Mouse (Mus musculus) cerebellum, adult 11 months (tissue): Measurements from ENCODE around the gene Mfsd11.
"Not testable (repeated sequence)": the region's sequence is repeated elsewhere in the genome, so short reads cannot be mapped to it uniquely, and the experiment has no call there.

Source experiments
- DNase-seq: peaks from one replicate; pipeline ENCODE4 v3.0.0; 2022

The Mfsd11 gene

DNA sequence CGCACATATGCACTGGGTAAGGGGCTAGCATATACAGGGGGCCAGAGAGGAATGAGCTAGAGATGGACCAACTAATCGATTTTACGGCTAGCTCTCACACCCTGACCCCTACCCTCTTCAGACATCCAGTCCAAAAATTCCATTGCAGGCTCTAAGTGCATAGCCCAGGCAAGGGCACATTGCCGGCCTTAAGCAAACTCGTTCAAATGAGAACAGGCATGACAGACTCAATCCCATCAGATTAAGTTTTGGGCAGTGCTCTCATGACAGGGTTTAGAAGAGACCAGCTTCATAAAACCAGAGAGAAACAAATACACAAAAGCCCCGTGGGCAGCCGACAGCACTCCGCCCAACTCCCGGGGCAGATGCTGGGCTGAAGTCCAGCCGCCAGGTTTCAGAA, 30.0 kb upstream of the Mfsd11 start:
- DNase-seq, result no peak

DNA sequence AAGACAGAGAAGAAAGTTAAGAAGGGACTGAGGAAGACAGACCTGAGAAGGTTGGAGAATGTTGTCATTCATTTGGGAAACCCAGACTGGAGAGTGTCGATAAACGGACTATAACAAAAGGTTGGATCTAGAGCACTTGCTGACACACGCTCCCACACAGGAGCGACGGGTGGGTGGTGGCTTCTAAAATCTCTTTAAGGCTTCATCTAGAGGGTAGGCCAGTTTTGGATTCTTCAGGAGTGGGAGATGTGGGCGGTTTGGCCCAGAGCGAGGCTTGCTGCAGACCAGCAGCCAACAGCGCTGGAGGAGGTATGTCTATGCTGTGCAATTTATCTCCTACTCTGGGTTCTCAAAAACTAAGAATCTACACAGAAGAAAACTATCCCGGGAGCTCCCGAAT, 29.6 kb upstream of the Mfsd11 start:
- DNase-seq, result no peak

DNA sequence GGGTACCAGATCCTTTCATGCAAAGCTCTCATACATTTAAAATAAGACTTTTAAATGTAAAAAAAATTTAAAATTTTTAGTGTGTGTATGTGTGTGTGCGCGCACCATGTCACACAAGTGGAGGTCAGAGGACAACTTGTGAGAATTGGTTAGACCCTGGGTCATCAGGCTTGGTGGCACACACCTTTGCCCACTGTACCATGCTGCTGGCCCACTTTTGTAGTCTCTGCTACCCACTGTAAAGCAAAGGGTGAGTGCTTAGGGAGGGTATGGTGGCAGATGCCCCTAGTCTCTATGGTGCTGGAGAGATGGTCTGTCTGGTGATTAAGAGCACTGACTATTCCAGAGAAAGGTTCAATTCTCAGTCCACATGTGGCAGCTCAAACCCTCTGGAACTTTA, 29.0 kb upstream of the Mfsd11 start:
- no peak for DNase-seq

DNA sequence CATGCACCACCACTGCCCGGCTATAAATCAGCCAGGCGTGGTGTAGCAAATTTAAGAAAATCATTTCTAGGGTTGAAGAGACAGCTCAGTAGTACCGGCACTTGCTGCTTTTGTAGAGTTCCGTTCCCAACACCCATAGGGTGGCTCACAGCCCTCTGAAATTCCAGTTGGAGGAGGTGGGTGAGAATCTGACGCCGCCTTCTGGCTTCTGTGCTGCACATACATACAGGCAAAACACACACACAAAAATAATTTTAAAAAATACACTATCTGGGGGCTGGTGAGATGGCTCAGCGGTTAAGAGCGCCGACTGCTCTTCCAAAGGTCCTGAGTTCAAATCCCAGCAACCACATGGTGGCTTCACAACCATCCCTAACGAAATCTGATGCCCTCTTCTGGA, 28.4 kb upstream of the Mfsd11 start:
- DNase-seq, result not testable (repeated sequence)

DNA sequence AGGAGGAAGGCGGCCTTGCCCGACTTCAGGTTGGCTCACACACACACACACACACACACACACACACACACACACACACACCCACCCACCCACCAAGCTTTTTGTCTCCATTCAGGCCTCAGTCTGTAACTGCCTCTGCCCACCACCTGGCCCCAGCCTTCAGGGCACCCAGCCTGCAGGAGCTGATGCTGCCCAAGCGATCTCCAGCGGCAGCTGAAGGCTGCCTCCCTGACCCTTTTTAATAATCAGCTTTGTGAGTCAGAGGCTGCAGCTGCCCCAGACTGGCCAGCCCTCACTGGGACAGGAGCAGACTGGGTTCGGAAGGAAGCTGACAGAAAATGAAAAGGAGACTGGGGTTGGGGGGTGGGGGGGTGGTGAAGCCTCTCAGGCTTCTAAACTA, 27.0 kb upstream of the Mfsd11 start:
- DNase-seq, result no peak

DNA sequence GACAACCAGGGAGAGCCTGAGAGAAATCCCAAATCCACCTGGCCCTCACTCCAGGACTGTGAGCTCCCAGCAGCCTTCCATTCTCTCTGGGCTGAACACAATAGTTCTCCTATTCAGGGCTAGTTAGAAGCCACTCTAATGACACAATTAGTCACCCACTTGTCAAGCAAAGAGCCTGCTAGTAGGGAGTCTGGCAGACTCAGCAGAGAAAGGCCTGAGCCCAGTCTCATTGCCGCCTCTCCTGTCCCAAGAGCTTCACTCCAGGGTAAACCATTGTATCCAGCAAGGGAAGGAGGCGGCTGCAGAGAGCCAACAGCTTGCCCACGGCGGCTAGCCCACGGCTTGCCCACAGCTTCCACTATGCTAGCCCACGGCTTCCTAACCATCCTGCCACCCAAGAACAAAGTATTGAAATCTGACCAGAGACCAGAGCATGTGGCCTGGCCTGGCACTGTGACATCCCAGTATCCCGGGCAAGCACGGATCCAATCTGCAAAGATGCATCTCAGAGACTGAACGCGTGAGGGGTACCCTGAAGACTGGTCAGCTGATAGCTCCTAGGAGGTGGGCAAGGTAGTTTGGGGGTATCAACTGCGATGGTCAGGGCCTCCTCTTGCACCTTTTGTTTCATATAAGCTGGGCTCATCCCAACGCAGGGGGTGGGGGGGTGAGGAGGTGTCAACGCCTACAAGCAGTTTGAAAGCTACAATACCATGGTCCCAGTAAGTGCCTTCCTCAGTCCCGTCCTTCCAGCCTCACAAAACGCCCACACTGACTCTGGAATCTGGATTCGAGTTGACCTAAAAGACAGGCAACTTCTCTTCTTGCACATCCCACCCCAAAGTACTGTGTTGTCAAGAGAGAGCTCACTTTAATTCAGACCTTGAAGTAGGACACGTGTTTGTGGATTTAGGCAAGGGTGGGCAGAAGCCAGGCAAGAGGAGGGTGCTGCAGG, 25.4 kb upstream of the Mfsd11 start:
- no peak for DNase-seq

DNA sequence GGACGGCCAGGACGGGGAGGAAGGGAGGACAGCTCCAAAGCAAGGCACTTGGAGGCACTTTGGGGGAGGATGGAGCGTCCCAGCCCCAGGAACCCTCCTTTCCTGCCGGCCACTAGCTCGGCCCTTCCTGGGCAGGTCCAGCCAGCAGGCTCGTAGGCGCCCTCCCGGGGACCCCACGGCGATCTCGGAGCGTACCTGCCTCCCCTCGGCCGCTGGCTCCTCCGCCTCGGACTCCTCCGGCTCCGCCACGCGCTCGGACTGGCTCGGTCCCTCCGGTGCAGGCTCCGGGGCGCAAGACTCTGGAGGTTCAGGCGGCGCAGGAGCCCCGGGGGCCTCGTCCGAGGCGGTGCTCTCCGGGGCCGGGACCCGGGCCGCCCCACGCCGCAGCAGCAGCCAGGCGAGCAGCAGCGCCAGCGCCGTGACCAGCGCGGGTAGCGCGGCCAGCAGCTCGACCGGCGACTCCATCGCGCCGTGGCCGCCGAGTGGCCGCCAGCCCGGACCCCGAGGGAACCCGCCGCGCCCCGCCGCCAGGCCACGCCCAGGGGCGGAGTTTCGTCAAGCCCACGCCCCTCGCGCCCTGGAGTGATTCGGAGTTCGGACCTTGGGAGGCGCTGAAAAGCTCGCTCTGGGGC, 24.6 kb upstream of the Mfsd11 start, which contains the start of gene Mxra7:
Gene Mxra7, minus strand, starts transcription at position 513 of the 632 bp plus-strand sequence.
- peak; percentile 70 for DNase-seq

DNA sequence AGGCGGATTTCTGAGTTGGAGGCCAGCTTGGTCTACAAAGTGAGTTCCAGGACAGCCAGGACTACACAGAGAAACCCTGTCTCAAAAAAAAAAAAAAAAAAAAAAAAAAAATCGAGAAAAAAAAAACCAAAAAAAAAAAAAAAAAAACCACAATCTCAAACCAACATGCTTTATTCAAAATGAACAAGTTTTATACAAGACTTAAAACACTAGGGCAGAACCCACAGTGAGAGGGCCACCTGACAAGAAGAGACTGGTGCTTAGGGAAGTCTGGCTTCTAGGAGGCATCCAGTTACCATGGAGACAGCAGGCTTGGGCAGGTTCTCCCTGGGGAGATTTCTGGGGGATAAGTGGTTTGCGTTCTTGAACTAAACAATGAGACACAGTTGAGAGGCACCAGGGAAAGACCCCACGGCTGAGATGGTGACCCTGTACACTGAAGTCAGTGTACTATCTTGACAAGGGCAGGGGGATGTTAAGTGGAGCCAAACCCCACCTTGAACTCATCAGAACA, 20.0 kb upstream of the Mfsd11 start:
- no peak for DNase-seq

DNA sequence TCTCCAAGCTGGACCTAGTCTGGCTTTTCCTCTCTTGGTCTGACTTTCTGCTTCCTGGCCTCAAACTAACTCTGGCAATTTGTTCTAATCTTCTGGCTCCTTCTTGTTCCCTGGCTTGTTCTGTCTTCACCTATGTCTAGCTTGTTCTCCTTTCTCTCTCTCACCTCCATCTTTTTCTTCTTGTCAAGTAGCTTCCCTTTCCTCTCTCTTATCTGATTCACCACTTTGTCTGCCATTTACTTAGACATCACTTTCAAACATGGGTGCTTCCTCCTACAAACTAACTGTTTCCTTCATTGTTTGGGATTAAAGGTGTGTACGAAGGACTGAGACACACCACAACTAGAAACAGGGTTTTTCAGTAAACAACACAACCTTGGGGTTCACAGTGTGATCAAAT, 17.3 kb upstream of the Mfsd11 start:
- DNase-seq, result no peak

DNA sequence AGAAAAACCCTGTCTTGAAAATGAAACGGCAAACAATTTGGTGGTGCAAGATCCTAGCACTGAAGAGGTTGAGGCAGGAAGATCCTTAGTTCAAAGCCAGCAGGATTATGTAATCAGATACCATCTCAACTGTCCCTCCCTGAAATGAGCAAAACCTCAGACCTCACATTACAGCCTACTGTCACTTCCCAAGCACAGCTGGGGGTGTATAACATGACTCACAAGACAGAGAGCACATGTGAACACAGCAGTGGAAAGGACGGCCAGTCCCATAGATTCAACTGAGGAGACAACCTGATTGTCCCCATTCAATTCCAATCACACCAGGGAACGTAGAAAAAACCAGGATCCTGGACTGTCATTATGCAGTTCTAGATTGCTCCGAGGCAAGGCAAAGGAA, 16.0 kb upstream of the Mfsd11 start:
- DNase-seq, result no peak

DNA sequence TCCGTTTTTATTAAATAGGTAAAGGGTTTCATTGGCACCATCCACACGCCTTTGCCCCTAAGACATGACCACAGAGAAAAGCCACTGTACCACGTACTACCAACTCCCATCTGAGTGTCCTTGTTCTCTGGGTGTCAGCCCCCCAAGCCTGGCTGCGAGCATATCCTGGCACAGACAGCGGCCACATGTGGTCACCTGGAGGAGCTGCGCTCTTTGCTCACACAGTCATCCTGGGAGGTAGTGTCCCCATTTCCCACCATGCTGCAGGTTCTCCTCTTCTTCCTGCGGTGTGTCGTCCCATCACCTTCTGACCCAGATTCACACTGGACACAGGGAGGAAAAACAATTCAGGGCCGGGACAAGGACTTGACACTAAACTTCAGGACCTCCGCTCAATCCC, 14.8 kb upstream of the Mfsd11 start:
- DNase-seq, result no peak

DNA sequence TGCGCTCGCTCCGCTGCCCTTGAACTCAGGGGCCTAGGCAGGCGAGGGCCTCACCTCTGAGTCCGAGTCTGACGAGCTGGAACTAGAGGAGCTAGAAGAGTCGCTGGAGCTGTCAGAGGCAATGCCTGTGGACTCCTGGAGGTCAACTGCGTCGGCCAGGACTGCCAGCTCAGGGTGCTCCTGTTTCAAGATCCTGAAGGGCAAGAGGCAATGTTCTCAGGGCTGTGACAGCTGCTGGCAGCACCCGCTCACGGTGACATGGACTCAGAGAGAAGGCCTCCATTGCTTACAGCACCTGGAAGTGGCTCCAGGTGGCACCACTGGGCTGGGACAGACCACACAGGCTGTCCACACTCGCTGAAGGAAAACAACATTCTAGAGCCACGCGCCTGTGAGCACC, 13.3 kb upstream of the Mfsd11 start:
- DNase-seq, result no peak

DNA sequence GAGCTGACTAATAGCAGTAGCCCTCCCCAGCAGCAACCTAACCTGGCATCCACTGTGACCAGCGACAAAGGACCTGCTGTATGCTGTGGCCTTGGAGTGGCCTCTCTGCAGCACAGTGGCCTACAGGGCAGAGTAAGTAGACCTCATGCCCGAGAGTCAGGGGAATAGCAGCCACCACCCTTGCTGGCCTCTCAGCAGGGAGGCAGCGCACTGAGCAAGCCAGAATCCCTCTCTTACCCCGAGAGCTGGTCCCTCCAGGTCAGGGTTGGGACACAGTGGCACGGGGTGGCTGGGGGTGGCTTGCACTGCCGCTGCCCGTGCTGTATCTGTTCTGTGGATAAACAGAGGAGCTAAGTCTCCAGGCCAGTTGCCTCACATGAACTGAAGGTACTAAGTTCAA, 12.6 kb upstream of the Mfsd11 start:
- DNase-seq, result no peak

DNA sequence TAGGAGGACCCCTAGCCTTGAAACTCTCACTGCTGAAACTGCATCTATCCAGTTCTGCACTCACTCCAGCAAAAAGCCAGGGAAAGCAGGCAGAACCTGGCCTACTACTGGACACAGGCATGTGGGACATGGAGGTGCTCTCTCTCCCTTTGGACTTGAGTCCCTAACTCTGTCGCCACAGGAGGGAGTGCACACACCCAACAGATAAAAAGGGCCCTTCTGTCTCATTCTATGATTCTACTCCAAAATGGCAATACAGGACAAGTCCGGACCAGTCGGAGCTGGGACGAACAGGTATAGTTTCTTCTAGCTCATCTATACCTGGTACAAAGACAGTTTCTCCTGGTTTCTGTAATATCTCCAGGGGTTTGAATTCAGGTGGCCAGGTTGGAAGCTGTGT, 11.5 kb upstream of the Mfsd11 start:
- no peak for DNase-seq

DNA sequence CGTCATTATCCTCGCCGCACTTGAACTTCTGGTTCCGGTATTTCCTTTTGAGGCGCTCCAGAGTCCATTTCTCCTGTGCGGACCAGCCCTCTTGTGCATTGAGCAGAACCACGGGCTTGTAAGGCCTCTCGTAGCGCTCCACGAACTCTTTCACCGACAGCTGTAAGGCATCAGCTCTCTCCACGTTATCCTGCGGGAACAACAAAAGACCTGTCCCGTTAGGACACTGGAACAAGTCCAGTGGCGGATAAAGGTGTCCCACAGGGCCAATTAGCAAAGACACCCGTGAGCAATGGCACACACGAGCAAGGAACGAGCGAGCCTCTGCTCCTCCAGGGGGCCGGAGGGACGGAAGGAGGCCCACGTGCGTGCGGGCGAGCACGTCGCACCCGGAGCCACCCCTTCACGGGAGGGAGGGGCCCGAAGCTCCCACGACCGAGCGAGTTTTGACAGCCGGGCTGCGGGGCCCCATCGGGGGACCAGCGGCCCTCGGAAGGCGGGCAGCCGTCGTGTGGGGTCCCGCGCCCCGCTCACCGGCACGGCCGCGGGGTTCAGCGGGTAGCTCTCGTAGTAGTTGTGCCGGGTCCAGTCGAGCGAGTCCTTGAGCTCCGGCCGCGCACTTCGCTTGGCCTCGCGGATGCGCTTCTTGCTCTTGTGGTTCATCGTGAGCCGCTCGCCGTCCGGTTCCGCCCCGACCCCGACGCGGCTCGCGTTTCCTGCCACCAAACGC, 9.5 kb upstream of the Mfsd11 start:
- peak; percentile 69 for DNase-seq

DNA sequence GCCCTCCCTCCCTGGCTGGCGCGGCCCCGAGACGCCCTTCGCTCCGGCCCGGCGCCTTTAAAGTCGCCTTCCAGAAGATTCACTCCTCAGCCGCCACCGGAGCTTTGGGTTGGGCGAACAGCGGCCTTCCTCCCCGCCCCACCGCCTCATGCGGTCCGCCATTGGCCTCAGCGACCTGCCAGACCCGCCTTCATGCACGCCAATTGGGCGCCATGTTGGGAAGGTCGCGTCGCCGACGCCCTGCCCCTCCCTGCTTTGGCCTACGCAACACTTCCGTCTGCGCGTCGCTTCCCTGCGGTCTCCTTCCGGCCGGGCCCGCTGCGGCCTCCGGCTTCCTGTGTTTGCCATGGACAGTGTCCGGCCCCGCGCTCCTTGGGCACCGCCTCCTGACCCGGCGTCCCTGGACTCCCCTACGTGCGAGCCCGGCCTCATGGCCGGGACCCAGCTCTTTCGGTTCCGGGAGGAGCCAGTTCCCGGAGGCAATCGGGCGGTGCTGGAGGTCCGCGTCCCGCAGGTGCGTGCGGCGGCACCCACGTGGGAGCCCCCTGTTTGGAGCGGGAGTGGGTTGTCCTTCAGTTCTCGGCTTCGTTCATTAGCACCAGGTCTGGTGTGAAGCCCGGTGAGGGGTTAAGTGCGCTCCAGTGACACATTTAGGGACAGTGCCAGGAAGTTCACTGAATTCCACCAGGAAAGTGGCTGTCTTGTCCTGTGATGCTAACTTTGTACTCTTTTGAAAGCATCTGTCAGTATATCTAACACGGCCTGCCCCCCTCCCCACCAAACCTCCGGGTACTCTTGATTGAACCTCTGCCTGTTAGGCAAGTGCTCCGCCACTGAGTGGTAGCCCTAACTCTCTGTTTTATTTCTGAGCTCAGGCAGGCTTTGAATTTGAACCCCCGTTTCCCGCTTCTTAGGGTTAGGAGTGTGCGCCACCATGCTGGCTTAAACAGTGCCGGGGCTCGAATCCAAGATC, 8.7 kb upstream of the Mfsd11 start, which contains the start of the genes Mettl23 and Jmjd6:
Gene Mettl23, plus strand, starts transcription at position 18 of the 973 bp plus-strand sequence.
Gene Jmjd6, minus strand, starts transcription at position 189 of the 973 bp plus-strand sequence.
- DNase-seq, result peak; percentile 98

DNA sequence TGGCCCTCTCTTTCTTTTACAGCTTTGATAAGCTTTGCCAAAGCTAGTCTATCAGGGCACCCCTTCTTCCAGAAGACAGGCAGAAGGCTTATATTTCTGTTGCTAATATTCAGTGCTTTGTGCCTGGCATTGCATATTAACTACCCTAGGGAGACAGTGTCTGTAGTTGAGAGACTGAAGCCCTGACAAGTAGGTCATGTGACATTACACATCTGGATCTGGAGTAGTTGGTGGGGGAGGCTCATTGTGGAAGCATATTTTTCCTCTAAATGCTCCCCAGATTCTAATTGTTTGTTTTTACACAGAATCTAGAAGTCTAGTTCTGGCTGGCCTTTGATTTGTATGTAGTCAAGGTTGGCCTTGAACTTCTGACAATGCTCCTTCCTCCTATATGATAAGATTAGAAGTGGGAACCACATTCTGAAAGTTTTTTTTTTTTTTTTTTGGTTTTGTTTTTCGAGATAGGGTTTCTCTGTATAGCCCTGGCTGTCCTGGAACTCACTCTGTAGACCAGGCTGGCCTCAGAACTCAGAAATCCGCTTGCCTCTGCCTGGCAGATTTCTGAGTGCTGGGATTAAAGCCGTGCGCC, 5.6 kb upstream of the Mfsd11 start:
- DNase-seq, result no peak

DNA sequence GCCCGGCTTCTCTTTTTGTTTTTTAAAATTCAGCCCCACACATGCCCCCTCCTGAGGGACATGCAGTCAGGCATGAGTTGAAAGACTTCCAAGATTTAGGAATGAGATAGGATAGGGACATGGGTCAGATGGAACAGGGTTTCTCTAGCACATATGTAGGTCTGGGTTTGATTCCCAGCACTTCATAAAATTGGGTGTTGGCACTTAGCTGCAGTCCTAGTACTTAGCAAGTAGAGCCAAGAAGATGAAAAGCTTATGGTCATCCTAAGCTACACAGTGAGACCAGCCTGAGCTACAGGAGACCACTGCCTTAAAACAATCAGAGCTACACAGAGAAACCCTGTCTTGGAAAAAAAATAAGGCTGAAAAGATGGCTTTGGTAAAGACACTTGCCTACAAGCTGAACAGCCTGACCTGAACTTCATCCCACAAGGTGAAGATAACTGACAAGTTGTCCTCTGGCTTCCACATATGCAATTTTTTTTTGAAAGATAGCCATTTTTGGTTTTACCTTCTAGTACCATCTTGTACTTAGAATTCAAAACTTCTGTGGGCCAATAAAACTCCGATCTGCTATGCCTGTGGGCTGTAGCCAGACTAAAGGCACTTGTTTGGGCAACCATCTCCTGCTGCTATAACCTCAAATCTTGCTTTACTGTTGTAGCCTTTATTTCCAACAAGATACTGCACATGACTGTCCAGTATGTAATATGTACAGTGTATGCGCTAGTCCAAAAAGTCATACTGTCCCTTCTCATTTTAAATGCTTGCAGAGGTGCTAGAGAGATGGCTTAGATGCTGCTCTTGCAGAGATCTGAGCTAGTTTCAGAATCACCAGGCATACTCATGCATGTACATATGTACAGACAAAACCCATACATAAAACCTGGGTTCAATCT, 4.8 kb upstream of the Mfsd11 start:
- no peak for DNase-seq

DNA sequence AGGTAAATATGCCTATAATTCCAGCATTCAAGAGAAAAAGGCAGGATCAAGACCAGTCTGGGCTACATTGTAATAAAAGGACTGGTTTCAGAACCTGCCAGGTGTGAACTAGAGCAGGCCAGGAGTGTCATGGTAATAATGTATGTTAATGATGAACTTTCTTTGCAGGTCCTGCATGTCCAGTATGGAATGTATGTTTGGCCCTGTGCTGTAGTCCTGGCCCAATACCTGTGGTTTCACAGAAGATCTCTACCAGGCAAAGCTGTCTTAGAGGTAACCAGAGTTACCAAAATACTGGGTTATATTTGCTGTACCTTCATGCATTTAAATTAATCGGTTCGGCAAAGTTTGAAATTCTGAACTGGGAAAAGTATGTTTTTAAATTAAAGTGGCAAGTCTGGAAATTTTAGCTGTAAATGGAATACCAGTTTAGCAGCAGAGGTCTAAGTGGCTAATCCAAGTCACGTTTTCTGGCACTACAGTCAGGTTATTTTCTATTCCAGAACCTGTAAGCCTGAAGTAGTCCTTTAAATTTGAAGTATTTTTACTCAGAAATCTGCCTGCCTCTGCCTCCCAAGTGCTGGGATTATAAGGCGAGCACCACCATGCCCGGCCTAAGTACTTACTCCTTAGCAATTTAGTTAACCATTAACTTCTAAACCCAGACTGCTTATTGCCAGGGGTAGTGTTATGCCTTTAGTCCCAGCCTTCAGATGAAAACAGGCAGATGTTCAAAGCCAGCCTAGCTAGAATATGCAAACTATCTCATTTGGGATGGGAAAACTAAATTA, 4.0 kb upstream of the Mfsd11 start:
- no peak for DNase-seq

DNA sequence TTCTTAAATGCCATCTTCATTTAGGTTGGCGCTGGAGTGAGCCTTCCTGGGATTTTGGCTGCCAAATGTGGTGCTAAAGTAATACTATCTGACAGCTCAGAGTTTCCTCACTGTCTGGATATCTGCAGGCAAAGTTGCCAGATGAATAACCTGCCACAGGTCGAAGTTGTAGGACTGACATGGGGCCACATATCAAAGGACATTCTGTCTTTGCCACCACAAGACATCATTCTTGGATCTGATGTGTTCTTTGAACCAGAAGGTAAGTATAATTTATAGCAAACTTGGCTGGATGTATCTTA, 3.4 kb upstream of the Mfsd11 start:
- DNase-seq, result not testable (repeated sequence)
